Mouse (Mus musculus): ENCODE data around the gene D1Ertd622e. TPM values are rescaled to one million over a fixed set of nuclear protein-coding genes. Genes with fewer than 3 reads are reported as not detected.

Gene D1Ertd622e
- polyA plus RNA-seq, 1 experiment from 2014 or later: 22.0 TPM

DNA sequence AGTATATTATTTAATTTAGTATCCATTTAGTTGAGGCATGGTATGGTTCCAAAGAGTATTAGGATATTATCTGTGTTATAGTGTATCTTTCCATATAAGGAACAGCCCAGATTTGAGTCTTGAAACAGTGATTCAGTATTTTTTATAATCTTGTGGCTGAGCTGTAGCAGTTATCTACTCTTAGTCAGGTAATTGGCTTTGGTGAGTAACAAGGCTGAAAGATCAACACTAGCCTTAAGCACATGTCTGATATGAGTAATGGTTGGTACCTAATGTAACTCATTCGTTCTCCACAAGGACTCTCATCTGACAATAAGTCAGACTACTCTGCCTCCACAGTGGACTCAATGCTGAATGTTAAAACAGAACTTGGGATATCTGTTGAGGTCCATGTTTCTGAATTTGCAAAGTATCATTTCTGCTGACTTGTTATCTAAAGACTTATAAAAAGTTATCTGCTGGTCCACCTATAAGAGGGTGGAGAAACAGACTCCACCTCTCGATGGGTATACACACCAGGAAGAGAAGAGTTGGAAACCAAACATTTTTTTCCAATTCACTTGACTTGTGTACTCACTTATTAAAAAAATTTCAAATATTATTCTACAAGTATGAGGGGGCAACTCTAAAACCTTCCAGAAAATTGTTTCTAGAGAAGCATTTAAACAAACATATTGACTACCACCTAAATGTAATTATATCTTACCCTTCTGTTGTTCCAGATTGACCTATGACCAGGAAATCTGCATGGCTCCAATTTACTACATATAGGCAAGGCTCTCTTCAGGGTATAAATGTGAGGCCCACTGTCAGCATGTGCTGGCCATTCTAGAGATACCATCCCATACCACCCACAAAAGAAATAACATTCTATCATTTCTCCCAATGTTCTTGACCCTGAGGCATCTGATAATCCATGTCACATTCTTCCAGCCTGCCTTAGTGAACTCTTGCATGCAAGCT lies 84.5 kb downstream of the D1Ertd622e start:
- Histone ChIP-seq H3K4me3 (replicated peaks; ENCODE audit: low read length) (no peak overlapping the region), H3K9ac (ENCODE audit: low read length) (no peak overlapping the region), H3K36me3 (ENCODE audit: control insufficient read depth, insufficient read depth, low read length) (no peaks in the 10 kb centered on the region), H3K9me3 (replicated peaks; ENCODE audit: control insufficient read depth, low read length) (no peaks in the 10 kb centered on the region), H3K4me2 (ENCODE audit: low read depth, low read length) (no peak overlapping the region), H3K4me1 (ENCODE audit: control insufficient read depth, insufficient read depth, low read length) (no peaks in the 10 kb centered on the region), H3K27me3 (ENCODE audit: control insufficient read depth, insufficient read depth, low read length) (no peaks in the 10 kb centered on the region), H3K27ac (ENCODE audit: low read length) (no peak overlapping the region)
- no peak; the same call in 1 of the 2 replicates for ATAC-seq (ENCODE audit: insufficient read depth, low FRiP score)
- WGBS: 87% methylated on average over 2 of the region's 2 CpGs

DNA sequence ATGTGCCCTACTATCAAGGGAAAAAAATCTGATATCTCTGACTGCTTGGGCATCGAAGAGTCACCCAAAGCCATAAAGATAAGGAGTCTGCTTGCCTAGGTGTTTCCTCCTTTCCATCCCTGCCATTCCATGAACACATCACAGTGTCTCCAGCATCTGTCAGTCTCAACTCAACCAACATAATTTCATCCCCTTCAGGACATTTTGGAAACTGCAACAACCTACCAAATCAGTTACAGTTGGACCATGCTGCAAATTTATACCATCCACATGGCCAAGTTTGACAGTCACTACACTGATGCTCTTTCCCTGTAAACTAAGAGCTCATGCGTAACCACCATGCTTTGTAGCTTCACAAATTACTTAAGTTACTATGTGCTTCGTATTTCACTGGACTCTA lies 85.3 kb downstream of the D1Ertd622e start:
- Histone ChIP-seq H3K4me1 (ENCODE audit: control insufficient read depth, insufficient read depth, low read length) (no peaks in the 10 kb centered on the region), H3K27me3 (ENCODE audit: control insufficient read depth, insufficient read depth, low read length) (no peaks in the 10 kb centered on the region), H3K4me3 (replicated peaks; ENCODE audit: low read length) (no peak overlapping the region), H3K36me3 (ENCODE audit: control insufficient read depth, insufficient read depth, low read length) (no peaks in the 10 kb centered on the region), H3K9me3 (replicated peaks; ENCODE audit: control insufficient read depth, low read length) (no peaks in the 10 kb centered on the region), H3K4me2 (ENCODE audit: low read depth, low read length) (no peak overlapping the region), H3K9ac (ENCODE audit: low read length) (no peak overlapping the region), H3K27ac (ENCODE audit: low read length) (no peak overlapping the region)
- 88% methylated on average over 3 of the region's 3 CpGs for WGBS
- ATAC-seq (ENCODE audit: insufficient read depth, low FRiP score): no peak

DNA sequence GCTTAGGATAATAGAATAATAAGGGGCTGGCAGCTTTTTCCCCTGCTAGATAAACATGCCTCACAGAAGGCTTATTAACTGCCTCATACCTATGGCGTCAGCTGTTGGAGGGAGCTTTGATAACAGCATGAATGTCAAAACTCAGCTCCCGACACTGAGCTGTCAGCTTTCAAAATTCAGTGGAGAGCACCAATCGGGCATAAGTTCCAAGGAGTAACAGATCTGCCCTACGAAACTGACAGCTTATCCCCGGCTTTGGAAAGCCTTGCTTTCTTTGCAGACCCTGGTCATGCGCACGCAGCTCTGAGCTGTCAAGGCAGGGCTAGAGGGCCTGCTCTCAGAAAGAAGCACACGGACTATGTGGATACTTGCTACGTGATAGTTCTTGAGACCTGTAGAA lies 91.1 kb downstream of the D1Ertd622e start:
- H3K27me3 ChIP-seq (ENCODE audit: control insufficient read depth, insufficient read depth, low read length): no peaks in the 10 kb centered on the region
- H3K4me3 ChIP-seq (replicated peaks; ENCODE audit: low read length): no peak overlapping the region
- H3K9me3 ChIP-seq (replicated peaks; ENCODE audit: control insufficient read depth, low read length): no peaks in the 10 kb centered on the region
- no peak overlapping the region for H3K9ac ChIP-seq (ENCODE audit: low read length)
- no peak for ATAC-seq (ENCODE audit: insufficient read depth, low FRiP score)
- no peak overlapping the region for H3K4me2 ChIP-seq (ENCODE audit: low read depth, low read length)
- H3K27ac ChIP-seq (ENCODE audit: low read length): no peak overlapping the region
- H3K4me1 ChIP-seq (ENCODE audit: control insufficient read depth, insufficient read depth, low read length): no peaks in the 10 kb centered on the region
- WGBS: 48% methylated on average over 9 of the region's 9 CpGs
- H3K36me3 ChIP-seq (ENCODE audit: control insufficient read depth, insufficient read depth, low read length): no peaks in the 10 kb centered on the region

- H3K36me3 ChIP-seq (ENCODE audit: control insufficient read depth, insufficient read depth, low read length): no peaks in the 10 kb centered on the region
- no peaks in the 10 kb centered on the region for H3K4me1 ChIP-seq (ENCODE audit: control insufficient read depth, insufficient read depth, low read length)
- no peak overlapping the region for H3K4me2 ChIP-seq (ENCODE audit: low read depth, low read length)
- WGBS: 89% methylated on average over 4 of the region's 4 CpGs
- no peaks in the 10 kb centered on the region for H3K27me3 ChIP-seq (ENCODE audit: control insufficient read depth, insufficient read depth, low read length)
- no peak for ATAC-seq (ENCODE audit: insufficient read depth, low FRiP score)
- H3K9me3 ChIP-seq (replicated peaks; ENCODE audit: control insufficient read depth, low read length): no peaks in the 10 kb centered on the region
- H3K4me3 ChIP-seq (replicated peaks; ENCODE audit: low read length): no peak overlapping the region
- no peak overlapping the region for H3K9ac ChIP-seq (ENCODE audit: low read length)
- H3K27ac ChIP-seq (ENCODE audit: low read length): no peak overlapping the region
Measured at GRCm38 (mm10) chr1:97567956-97568355, 93.9 kb downstream of the D1Ertd622e start.

DNA sequence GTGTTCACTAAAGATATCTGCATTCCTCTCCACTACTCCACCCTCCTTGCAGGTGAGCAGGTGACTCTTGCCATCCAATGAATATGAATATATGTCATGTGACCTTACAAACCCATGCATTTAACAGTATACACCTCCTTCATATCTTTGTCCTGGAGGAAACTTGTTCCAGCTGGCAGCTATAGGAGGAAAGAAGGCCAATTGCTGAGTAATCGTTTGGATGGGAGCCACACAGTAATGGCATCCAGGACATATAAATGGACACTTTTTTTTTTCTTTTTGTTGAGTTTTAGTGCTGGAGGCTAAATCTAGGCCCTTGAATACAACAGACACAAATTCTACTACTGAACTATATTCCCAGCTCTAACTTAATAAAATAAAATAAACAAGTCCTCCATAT lies 97.2 kb downstream of the D1Ertd622e start:
- no peak overlapping the region for H3K4me3 ChIP-seq (replicated peaks; ENCODE audit: low read length)
- ATAC-seq (ENCODE audit: insufficient read depth, low FRiP score): no peak
- 74% methylated on average over 1 of the region's 1 CpGs for WGBS

DNA sequence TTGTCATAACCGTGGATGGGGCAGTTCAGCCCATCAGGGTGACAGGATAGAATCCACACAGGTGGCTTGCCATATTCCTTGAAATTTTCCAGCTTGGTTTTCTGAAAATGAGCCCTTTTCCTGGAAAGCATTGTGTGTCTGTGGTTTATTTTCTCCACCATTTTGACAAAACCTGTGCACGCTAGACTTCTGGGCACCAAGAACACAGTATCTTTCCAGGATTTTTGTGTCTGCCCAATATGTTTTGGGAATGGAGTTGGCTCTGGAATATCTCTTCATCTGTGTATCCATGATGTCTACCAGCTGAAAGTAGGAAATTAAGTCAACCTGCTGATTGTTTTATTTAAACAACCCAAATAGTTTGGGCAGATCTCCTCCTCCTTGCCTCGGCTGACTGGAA lies 99.0 kb downstream of the D1Ertd622e start:
- Histone ChIP-seq H3K4me2 (ENCODE audit: low read depth, low read length) (no peak overlapping the region), H3K27ac (ENCODE audit: low read length) (no peak overlapping the region), H3K9me3 (replicated peaks; ENCODE audit: control insufficient read depth, low read length) (no peaks in the 10 kb centered on the region), H3K27me3 (ENCODE audit: control insufficient read depth, insufficient read depth, low read length) (no peaks in the 10 kb centered on the region), H3K9ac (ENCODE audit: low read length) (no peak overlapping the region), H3K36me3 (ENCODE audit: control insufficient read depth, insufficient read depth, low read length) (no peaks in the 10 kb centered on the region), H3K4me3 (replicated peaks; ENCODE audit: low read length) (no peak overlapping the region), H3K4me1 (ENCODE audit: control insufficient read depth, insufficient read depth, low read length) (no peaks in the 10 kb centered on the region)
- ATAC-seq (ENCODE audit: insufficient read depth, low FRiP score): no peak
- WGBS: 81% methylated on average over 3 of the region's 3 CpGs

More for the DNA sequence above, 97.2 kb downstream of the D1Ertd622e start:
- no peaks in the 10 kb centered on the region for H3K4me1 ChIP-seq (ENCODE audit: control insufficient read depth, insufficient read depth, low read length)
- no peaks in the 10 kb centered on the region for H3K27me3 ChIP-seq (ENCODE audit: control insufficient read depth, insufficient read depth, low read length)
- no peak overlapping the region for H3K27ac ChIP-seq (ENCODE audit: low read length)
- no peaks in the 10 kb centered on the region for H3K9me3 ChIP-seq (replicated peaks; ENCODE audit: control insufficient read depth, low read length)
- H3K9ac ChIP-seq (ENCODE audit: low read length): no peak overlapping the region
- H3K4me2 ChIP-seq (ENCODE audit: low read depth, low read length): no peak overlapping the region
- H3K36me3 ChIP-seq (ENCODE audit: control insufficient read depth, insufficient read depth, low read length): no peaks in the 10 kb centered on the region

Other genes starting within 250 kb of the D1Ertd622e start
- 15.1 and 16.6 TPM in 2 replicates for gene Gin1, start 108.1 kb upstream of the D1Ertd622e start, polyA plus RNA-seq (2015; fragmentation: Nextera tagmentation; extraction: Ambion mirVana)
- gene Ppip5k2, start 108.3 kb upstream of the D1Ertd622e start, polyA plus RNA-seq (2015; fragmentation: Nextera tagmentation; extraction: Ambion mirVana): 30.4 and 31.0 TPM in 2 replicates